Mouse (Mus musculus) embryonic fibroblast, embryonic 13.5 days (primary cell): ENCODE measurements around the gene Atp8b3.

Experiments used
- CTCF ChIP-seq: IDR thresholded peaks from 2 replicates; pipeline ENCODE4 v1.5.1; 2011; ENCODE audit warnings: mild to moderate bottlenecking, control low read depth, low read length, moderate library complexity, borderline replicate concordance; ENCODE audit not compliant: insufficient read depth
- POLR2A ChIP-seq: IDR thresholded peaks from 2 replicates; pipeline ENCODE4 v1.6.1; 2011; ENCODE audit warnings: low read depth, mild to moderate bottlenecking, control low read depth, low read length, moderate library complexity

DNA sequence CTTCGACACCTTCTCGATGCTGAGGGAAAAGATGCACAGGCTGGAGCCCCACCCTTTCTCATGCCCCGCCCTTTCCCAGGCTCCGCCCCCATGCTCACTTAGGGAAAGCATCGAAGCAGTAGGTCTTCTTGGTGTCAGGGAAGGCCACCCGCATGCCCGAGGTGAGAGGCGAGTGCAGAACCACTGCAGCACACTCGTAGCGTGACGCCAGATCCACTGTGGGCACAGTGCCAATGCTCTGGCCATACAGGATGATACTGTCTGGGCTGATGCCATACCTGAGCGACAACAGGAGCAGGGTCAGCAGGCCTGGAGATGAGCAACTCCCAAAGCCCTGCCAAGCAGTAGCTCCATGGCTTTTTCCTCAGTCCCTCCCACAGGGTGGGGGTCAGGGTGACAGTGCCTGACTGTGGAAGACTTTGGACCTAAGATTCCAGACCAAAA lies 45.1 kb upstream of the Atp8b3 start:
- no peak for TF ChIP-seq CTCF
- TF ChIP-seq POLR2A, result no peak
